Mouse (Mus musculus): Measurements from ENCODE around the gene Kdm2b.

DNA sequence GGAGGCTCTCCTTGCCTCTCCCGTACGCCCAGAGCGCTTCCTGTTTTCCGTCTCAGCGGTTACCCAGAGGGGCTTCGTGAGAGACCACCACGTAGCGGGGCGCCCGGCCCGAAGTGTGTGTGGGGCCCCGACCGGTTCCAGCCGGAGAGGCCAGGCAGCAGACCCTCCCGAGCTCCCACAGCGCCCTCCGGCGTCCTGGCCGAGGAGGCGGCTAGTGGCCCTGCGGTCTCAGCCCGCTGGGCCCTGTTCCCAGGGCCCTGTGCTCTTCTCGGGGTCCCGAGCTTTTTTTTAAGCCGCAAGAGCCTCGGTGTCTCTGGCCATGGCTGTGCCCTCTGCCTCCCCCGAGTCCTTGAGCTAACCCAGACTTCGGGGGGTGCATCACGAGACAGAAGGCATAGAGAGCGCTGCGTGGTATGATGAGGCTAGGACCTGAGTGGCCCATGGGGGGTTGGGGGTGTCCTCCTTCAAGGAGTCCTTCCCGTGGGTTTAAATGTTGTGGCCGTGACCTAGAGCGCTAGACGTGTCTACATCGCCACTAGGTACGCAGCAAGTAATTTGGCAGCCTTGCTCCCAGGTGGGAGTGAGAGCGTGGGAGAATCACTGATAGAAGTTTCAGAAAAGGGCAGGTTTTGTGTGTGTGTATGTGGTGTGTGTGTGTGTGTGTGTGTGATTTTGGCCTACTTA is 139.2 kb downstream of the Kdm2b start:
- TF ChIP-seq GATA1 (IDR thresholded peaks at IDR 0.05; ENCODE audit: borderline replicate concordance, low read length) (no peak), FLI1 (IDR thresholded peaks at IDR 0.05; ENCODE audit: low read length) (no peak)

All from megakaryocyte, embryonic 14.5 days (primary cell).